Mouse (Mus musculus) adrenal gland, adult (tissue): ENCODE results near the gene Smoc1.

Experiments
- DNase-seq, 2 experiments: peaks; one replicate each; pipeline ENCODE4 v3.0.0; 2022 to 2023; ENCODE audit warnings: low spot score in 1 of 2; ENCODE audit not compliant: inconsistent age in 2 of 2

Smoc1 gene

GRCm38 (mm10) chr12:81205619-81206560 is 179.3 kb downstream of the Smoc1 start:
- peak in 1 of 2 experiments; percentile 79 for DNase-seq

- DNase-seq: no peak
Observed at GRCm38 (mm10) chr12:81208559-81208958, 182.0 kb downstream of the Smoc1 start.

GRCm38 (mm10) chr12:81219339-81219738 is 192.7 kb downstream of the Smoc1 start:
- no peak for DNase-seq

GRCm38 (mm10) chr12:81223276-81223675 is 196.7 kb downstream of the Smoc1 start:
- no peak for DNase-seq

GRCm38 (mm10) chr12:81224843-81225242 is 198.2 kb downstream of the Smoc1 start:
- DNase-seq: no peak

- no peak for DNase-seq
Observed at GRCm38 (mm10) chr12:81225966-81226577, 199.5 kb downstream of the Smoc1 start.

GRCm38 (mm10) chr12:81226590-81226989 is 200.0 kb downstream of the Smoc1 start:
- DNase-seq: no peak

GRCm38 (mm10) chr12:81227767-81228460 is 201.3 kb downstream of the Smoc1 start:
- DNase-seq: no peak

GRCm38 (mm10) chr12:81233746-81234380 is 207.3 kb downstream of the Smoc1 start:
- DNase-seq: no peak

GRCm38 (mm10) chr12:81235456-81236330 is 209.1 kb downstream of the Smoc1 start:
- DNase-seq: peak; percentile 46 to 78
